Mouse (Mus musculus) heart, adult 2 months (tissue): Measurements from ENCODE around the gene Dnajb4.

Source experiments
- CTCF ChIP-seq: fragments of 200-600 bp; IDR thresholded peaks from 2 replicates; pipeline ENCODE4 v1.8.1; 2022; ENCODE audit warnings: antibody characterized with exemption, mild to moderate bottlenecking, moderate library complexity
- EP300 ChIP-seq: fragments of 200-500 bp; IDR thresholded peaks from 2 replicates; pipeline ENCODE4 v1.6.1; 2011; ENCODE audit warnings: low read depth, low read length, control low read depth; ENCODE audit not compliant: insufficient read depth
- POLR2A ChIP-seq: fragments of 200-500 bp; IDR thresholded peaks from 2 replicates; pipeline ENCODE4 v1.6.1; 2011; ENCODE audit warnings: mild to moderate bottlenecking, low read depth, low read length, control low read depth; ENCODE audit not compliant: insufficient read depth

DNA sequence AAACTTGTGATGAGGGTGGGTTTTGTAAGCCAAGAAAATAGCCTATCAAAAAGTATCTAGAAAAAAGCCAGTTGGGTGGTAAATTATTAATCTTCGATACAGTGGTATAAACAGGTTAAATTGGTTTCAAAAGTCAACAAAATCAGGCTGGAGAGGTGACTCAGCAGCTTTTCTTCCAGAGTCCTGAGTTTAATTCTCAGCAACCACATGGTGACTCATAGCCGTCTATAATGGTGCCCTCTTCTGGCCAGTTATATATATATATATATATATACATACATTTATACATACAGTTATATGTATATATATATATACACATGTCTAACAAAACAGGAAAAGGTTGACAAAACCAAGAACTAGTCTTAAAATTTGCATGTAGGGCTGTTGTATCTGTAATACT is 28.7 kb upstream of the Dnajb4 start:
- TF ChIP-seq CTCF (peak; percentile 51), POLR2A (no peak), EP300 (no peak)
